Mouse (Mus musculus) liver, embryonic 14.5 days (tissue): ENCODE results near the gene Sgcd.

Source experiments
- CTCF ChIP-seq: IDR thresholded peaks from 2 replicates; pipeline ENCODE4 v1.5.1; 2016; ENCODE audit warnings: antibody characterized with exemption, low read depth, control low read depth
- EP300 ChIP-seq: IDR thresholded peaks from 2 replicates; pipeline ENCODE4 v1.6.1; 2016; ENCODE audit warnings: antibody characterized with exemption, low read depth

- TF ChIP-seq EP300 (no peak), CTCF (no peak)
These were observed 859.6 kb downstream of the Sgcd start for GRCm38 (mm10) chr11:47129166-47129565.
